Mouse (Mus musculus) hindbrain, embryonic 14.5 days (tissue): ENCODE measurements around the gene Scrn3. TPM values are rescaled to one million over a fixed set of nuclear protein-coding genes. Genes with fewer than 3 reads are reported as not detected.

Source experiments
- ATAC-seq: fragments of 200-750 bp; cut with Nextera tagmentation; 2 replicates; pipeline ENCODE4 v1.8.0; 2017; ENCODE audit warnings: moderate number of reproducible peaks, mild to moderate bottlenecking, moderate TSS enrichment, moderate library complexity; ENCODE audit not compliant: low FRiP score
- DNase-seq: peaks from one replicate; pipeline ENCODE4 v3.0.0-alpha.2; 2015; ENCODE audit warnings: low spot score
- H3K27ac ChIP-seq: fragments of 300-500 bp; sonication (generic); 2 replicates; pipeline ENCODE4 v1.5.1; 2014; ENCODE audit warnings: mild to moderate bottlenecking, moderate library complexity
- H3K27me3 ChIP-seq: fragments of 300-500 bp; sonication (generic); 2 replicates; pipeline ENCODE4 v1.6.1; 2014; ENCODE audit warnings: mild to moderate bottlenecking, low read length, mixed read lengths; ENCODE audit not compliant: control insufficient read depth, insufficient read depth
- H3K36me3 ChIP-seq: fragments of 300-500 bp; sonication (generic); replicated peaks from 2 replicates; pipeline ENCODE4 v1.6.1; 2014; ENCODE audit not compliant: control insufficient read depth, insufficient read depth
- H3K4me1 ChIP-seq: fragments of 300-500 bp; sonication (generic); replicated peaks from 2 replicates; pipeline ENCODE4 v1.6.1; 2014; ENCODE audit warnings: antibody characterized with exemption, low read length, mixed read lengths; ENCODE audit not compliant: control insufficient read depth, insufficient read depth
- H3K4me2 ChIP-seq: fragments of 300-500 bp; sonication (generic); replicated peaks from 2 replicates; pipeline ENCODE4 v1.6.1; 2014; ENCODE audit warnings: mild to moderate bottlenecking, moderate library complexity
- H3K4me3 ChIP-seq: fragments of 300-500 bp; sonication (generic); replicated peaks from 2 replicates; pipeline ENCODE4 v1.5.1; 2014; ENCODE audit warnings: mild to moderate bottlenecking, low read length
- H3K9ac ChIP-seq: fragments of 300-500 bp; sonication (generic); 2 replicates; pipeline ENCODE4 v1.6.1; 2014
- H3K9me3 ChIP-seq: fragments of 300-500 bp; sonication (generic); 2 replicates; pipeline ENCODE4 v1.6.1; 2016; ENCODE audit warnings: low read length; ENCODE audit not compliant: control insufficient read depth
- WGBS: fragments of 180-500 bp; shearing (Covaris S2); extraction: QIAGEN DNeasy Blood & Tissue Kit; methylation state at CpG from one replicate; pipeline ENCODE4 v1.1.7; 2014; 5-methylcytosine and 5-hydroxymethylcytosine counted together
- polyA plus RNA-seq: library from polyadenylated mRNA; unstranded; fragments of >200 nt; fragmentation: Nextera tagmentation; extraction: Ambion mirVana; gene quantifications from 2 replicates; pipeline ENCODE4 v1.2.1, GENCODE M21; 2014

Scrn3 gene
- polyA plus RNA-seq, 1 experiment from 2014 or later, result 6.9 TPM

- Histone ChIP-seq H3K36me3 (no peaks in the 10 kb centered on the region), H3K27ac (no peak overlapping the region), H3K4me3 (peak overlapping the region; percentile 34), H3K4me1 (peaks cover 15% of the 10 kb centered on the region), H3K27me3 (peaks cover 71% of the 10 kb centered on the region), H3K4me2 (peak overlapping the region; percentile 52), H3K9me3 (no peaks in the 10 kb centered on the region), H3K9ac (peak overlapping the region; percentile 47)
- WGBS, result under 1% methylated on average over 87 of the region's 88 CpGs
- ATAC-seq (peak; percentile 21; the same call in 1 of the 2 replicates), DNase-seq (no peak)
These were observed 38.1 kb upstream of the Scrn3 start for GRCm38 (mm10) chr2:73274119-73274920.

DNA sequence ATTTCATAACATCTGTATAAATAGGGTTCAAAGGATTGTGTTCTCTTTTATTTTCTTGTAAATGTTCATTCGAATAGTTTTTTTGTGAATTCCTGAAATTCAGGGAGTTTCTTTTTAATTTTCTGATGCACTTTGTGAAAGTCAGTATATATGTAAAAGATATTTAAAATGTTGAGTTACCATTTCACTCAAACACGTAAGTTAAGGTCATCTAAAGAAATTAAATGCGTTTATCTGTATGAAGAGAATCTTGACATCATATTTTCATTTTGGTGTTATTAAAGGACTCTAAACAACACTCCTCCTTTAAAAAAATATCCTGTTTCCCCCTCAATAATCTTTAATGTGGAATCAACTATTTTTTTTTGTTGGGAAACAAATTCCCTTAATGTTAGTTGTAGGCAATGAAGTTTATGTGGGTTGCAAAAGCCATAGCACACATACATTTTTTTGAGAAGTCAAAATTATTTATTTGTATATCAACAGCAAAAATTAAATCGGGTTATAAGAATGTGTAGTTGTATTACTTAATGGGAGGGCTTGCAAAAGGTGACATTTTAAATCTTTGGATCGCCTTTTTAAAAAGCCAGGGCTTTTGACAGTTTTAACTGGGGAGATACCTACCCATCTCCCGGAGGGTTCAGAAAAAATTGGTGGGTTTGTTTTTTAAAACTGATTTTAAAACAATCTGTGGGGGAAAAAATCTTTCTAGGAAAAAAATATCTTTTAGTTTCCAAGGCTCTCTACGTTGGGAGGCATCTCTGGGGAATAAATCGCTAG, 37.0 kb upstream of the Scrn3 start:
- no peaks in the 10 kb centered on the region for H3K36me3 ChIP-seq
- no peak overlapping the region for H3K4me2 ChIP-seq
- DNase-seq (peak; percentile 49), ATAC-seq (no peak)
- no peak overlapping the region for H3K9ac ChIP-seq
- no peak overlapping the region for H3K4me3 ChIP-seq
- peaks cover 15% of the 10 kb centered on the region for H3K4me1 ChIP-seq
- H3K9me3 ChIP-seq, result no peaks in the 10 kb centered on the region
- H3K27ac ChIP-seq, result no peak overlapping the region
- peaks cover 67% of the 10 kb centered on the region for H3K27me3 ChIP-seq
- 8% methylated on average over 8 of the region's 8 CpGs for WGBS

GRCm38 (mm10) chr2:73276141-73276571, 36.2 kb upstream of the Scrn3 start:
- no peak overlapping the region for H3K27ac ChIP-seq
- H3K4me3 ChIP-seq, result no peak overlapping the region
- H3K9me3 ChIP-seq, result no peaks in the 10 kb centered on the region
- WGBS, result under 1% methylated on average over 6 of the region's 6 CpGs
- peaks cover 71% of the 10 kb centered on the region for H3K27me3 ChIP-seq
- H3K4me2 ChIP-seq, result no peak overlapping the region
- H3K4me1 ChIP-seq, result peaks cover 15% of the 10 kb centered on the region
- peak; percentile 51 for DNase-seq
- no peak overlapping the region for H3K9ac ChIP-seq
- H3K36me3 ChIP-seq, result no peaks in the 10 kb centered on the region
- ATAC-seq, result no peak

GRCm38 (mm10) chr2:73277021-73277708, 35.2 kb upstream of the Scrn3 start:
- ATAC-seq (no peak), DNase-seq (no peak)
- no peaks in the 10 kb centered on the region for H3K9me3 ChIP-seq
- peaks cover 71% of the 10 kb centered on the region for H3K27me3 ChIP-seq
- under 1% methylated on average over 38 of the region's 38 CpGs for WGBS
- H3K36me3 ChIP-seq, result no peaks in the 10 kb centered on the region
- H3K9ac ChIP-seq, result peak overlapping the region; percentile 34
- H3K4me1 ChIP-seq, result peaks cover 15% of the 10 kb centered on the region
- H3K27ac ChIP-seq, result peak overlapping the region; percentile 69
- H3K4me3 ChIP-seq, result peak overlapping the region; percentile 22
- H3K4me2 ChIP-seq, result peak overlapping the region; percentile 38

GRCm38 (mm10) chr2:73277709-73278075, 34.7 kb upstream of the Scrn3 start:
- no peak for DNase-seq
- Histone ChIP-seq H3K36me3 (no peaks in the 10 kb centered on the region), H3K4me1 (peaks cover 15% of the 10 kb centered on the region), H3K9ac (peak overlapping the region; percentile 34; the same call in 1 of the 2 replicates), H3K27ac (peak overlapping the region; percentile 69; the same call in 1 of the 2 replicates), H3K9me3 (no peaks in the 10 kb centered on the region), H3K4me2 (peak overlapping the region; percentile 38), H3K4me3 (peak overlapping the region; percentile 22; the same call in 1 of the 2 replicates), H3K27me3 (peaks cover 71% of the 10 kb centered on the region)
- WGBS, result 2% methylated on average over 18 of the region's 18 CpGs
- ATAC-seq, result no peak

GRCm38 (mm10) chr2:73278131-73278854, 34.1 kb upstream of the Scrn3 start:
- DNase-seq (peak; percentile 98), ATAC-seq (0 out of 2 replicates have a peak, but pooled peaks have one; percentile 39)
- Histone ChIP-seq H3K4me3 (no peak overlapping the region), H3K9me3 (no peaks in the 10 kb centered on the region), H3K36me3 (no peaks in the 10 kb centered on the region), H3K4me1 (peaks cover 15% of the 10 kb centered on the region), H3K9ac (no peak overlapping the region), H3K27ac (no peak overlapping the region), H3K27me3 (peaks cover 68% of the 10 kb centered on the region), H3K4me2 (peak overlapping the region; percentile 32)
- 1% methylated on average over 20 of the region's 20 CpGs for WGBS

GRCm38 (mm10) chr2:73278869-73279268, 33.5 kb upstream of the Scrn3 start:
- H3K27ac ChIP-seq, result no peak overlapping the region
- ATAC-seq (peak; percentile 47), DNase-seq (no peak)
- H3K4me2 ChIP-seq, result peak overlapping the region; percentile 32
- no peaks in the 10 kb centered on the region for H3K9me3 ChIP-seq
- WGBS, result under 1% methylated on average over 17 of the region's 17 CpGs
- H3K4me3 ChIP-seq, result no peak overlapping the region; the same call in 1 of the 2 replicates
- no peaks in the 10 kb centered on the region for H3K36me3 ChIP-seq
- H3K27me3 ChIP-seq, result peaks cover 62% of the 10 kb centered on the region
- peaks cover 10% of the 10 kb centered on the region for H3K4me1 ChIP-seq
- no peak overlapping the region for H3K9ac ChIP-seq

DNA sequence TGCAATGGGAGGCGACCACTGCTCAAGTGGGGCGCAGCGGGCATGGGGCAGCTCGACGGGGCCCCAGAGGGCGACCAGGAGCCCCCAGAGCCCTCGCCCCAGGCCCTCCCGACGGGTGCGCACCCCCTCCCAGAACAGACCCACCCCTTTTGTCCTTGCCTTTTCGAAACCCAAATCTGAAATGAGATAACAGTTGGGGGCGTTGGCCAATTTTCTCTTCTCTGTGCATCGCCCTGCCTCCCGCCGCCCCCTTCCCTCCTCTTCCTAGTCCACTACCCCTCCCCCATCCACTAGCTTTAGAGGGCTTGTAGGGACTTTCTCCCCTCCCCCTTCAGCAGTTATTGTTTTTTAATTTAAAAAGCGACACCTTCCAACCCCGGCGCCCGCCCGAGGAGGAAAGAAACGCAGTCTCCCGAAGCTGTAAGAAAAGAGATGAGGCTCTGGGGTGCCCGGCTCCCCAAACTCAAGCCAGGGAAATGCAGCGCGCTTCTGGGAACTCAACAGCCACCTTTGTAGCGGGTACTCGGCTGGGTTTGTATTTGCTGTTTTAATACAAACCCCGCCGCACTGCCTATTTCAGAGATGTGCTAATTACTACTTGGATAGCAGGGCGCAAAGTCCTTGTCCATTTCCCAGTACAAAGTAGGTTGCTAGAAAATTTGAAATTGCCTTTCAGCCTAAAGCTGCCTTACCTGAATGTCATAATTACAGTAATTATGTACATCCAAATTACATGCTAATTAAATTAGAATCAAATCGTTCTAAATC, 32.9 kb upstream of the Scrn3 start:
- Histone ChIP-seq H3K4me1 (peaks cover 6% of the 10 kb centered on the region; the same call in 1 of the 2 replicates), H3K9ac (no peak overlapping the region), H3K4me2 (peak overlapping the region; percentile 32), H3K4me3 (no peak overlapping the region; the same call in 1 of the 2 replicates), H3K27me3 (peaks cover 59% of the 10 kb centered on the region), H3K9me3 (no peaks in the 10 kb centered on the region), H3K36me3 (no peaks in the 10 kb centered on the region), H3K27ac (no peak overlapping the region)
- under 1% methylated on average over 30 of the region's 31 CpGs for WGBS
- ATAC-seq (no peak; the same call in 1 of the 2 replicates), DNase-seq (no peak)
